Mouse (Mus musculus): ENCODE data around the gene Gm7879.

GRCm38 (mm10) chr5:43863642-43864041, 49.3 kb upstream of the Gm7879 start:
- TF ChIP-seq CTCF (IDR thresholded peaks at IDR 0.05; ENCODE audit: insufficient read depth, low read length): no peak
- no peak for TF ChIP-seq POLR2A (IDR thresholded peaks at IDR 0.05; ENCODE audit: borderline replicate concordance, extremely low read depth, low read depth, low read length)
